Comparison of ENCODE assay signal across 10 mouse cellular contexts in the genomic region with DNA sequence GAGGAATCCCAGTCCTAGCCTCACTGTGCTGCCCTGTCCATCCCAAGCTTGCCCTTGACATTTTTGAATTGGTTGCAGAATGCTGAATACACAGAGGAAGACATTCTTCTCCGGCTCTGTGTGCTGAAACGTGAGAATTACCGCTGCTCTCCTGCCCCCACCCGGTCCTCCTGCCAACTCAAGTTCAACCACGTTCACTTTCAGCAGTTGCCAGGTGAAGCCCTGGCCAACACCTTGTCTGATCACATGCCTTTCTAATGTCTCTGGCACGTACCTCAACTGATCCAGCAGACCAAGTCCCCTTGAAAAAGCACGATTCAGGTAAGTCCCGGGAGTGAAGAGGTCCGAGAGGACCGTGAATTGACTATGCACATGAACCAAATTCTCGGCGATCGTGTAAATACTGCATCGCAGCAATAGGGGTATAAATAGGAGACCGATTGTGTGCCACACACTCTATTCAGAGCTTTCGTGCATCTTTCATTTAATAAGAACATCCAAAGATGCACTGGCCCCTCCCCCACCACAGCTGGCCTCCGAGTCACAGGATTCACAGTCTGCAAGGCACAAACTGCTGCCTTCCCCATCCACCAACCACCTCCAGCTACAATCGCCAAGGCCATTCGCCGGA. TPM values are rescaled to one million over a fixed set of nuclear protein-coding genes. Genes with fewer than 3 reads are reported as not detected.
DNase-seq lines count a peak whose midpoint lies in the region; ATAC-seq lines count a peak whose summit lies in the region.
"Had no signal": no experiment of that assay in that cellular context is flagged by ENCODE, and none has a peak within 500 bp of the region (broad histone marks: within the 10 kb centered on the region; RNA-seq: fewer than 3 reads in every experiment).

No protein-coding gene starts in this region.

- H3K27me3 ChIP-seq in embryonic facial prominence, embryonic 12.5 days: 0 out of 2 replicates have a peak, but pooled peaks cover 7% of the 10 kb centered on the region
- H3K27me3 ChIP-seq in neural tube, embryonic 12.5 days (replicated peaks): no peaks in the 10 kb centered on the region
- H3K27me3 ChIP-seq: stomach, embryonic 15.5 days had no signal

- DNase-seq in heart, adult 18-20 months: peak; percentile 34
- no peak for DNase-seq in heart, adult 9 months (ENCODE audit: low spot score in 2 of 2)
- DNase-seq in CD4-positive helper T cell, adult 2 months (ENCODE audit: low read depth, low spot score): peak; percentile 64
- DNase-seq in kidney, postnatal 25 days: peak; percentile 71 to 88
- DNase-seq in urinary bladder, postnatal 10 days (ENCODE audit: low spot score): no peak

- 0 out of 2 replicates have a peak overlapping the region, but pooled peaks have one; percentile 0 for H3K4me2 ChIP-seq in embryonic facial prominence, embryonic 12.5 days (replicated peaks)
- peak overlapping the region; percentile 92 for H3K4me2 ChIP-seq in neural tube, embryonic 12.5 days (replicated peaks)
- H3K4me2 ChIP-seq: limb, embryonic 15.5 days; stomach, embryonic 15.5 days had no signal

- ATAC-seq in embryonic facial prominence, embryonic 12.5 days (ENCODE audit: insufficient number of reproducible peaks, insufficient read depth, low FRiP score, low TSS enrichment): no peak
- no peak for ATAC-seq in neural tube, embryonic 12.5 days (ENCODE audit: low FRiP score, low read depth)
- no peak for ATAC-seq in activated CD4-positive, CD25-positive, alpha-beta regulatory T cell, adult 4 months

- H3K4me3 ChIP-seq in embryonic facial prominence, embryonic 12.5 days: no peak overlapping the region
- H3K4me3 ChIP-seq in neural tube, embryonic 12.5 days: peak overlapping the region; percentile 20
- H3K4me3 ChIP-seq: limb, embryonic 15.5 days; stomach, embryonic 15.5 days had no signal

- H3K27ac ChIP-seq in embryonic facial prominence, embryonic 12.5 days: no peak overlapping the region
- H3K27ac ChIP-seq in neural tube, embryonic 12.5 days: peak overlapping the region; percentile 42; the same call in 1 of the 2 replicates
- H3K27ac ChIP-seq: limb, embryonic 15.5 days; stomach, embryonic 15.5 days had no signal

- no peaks in the 10 kb centered on the region for H3K36me3 ChIP-seq in embryonic facial prominence, embryonic 12.5 days
- no peaks in the 10 kb centered on the region; the same call in 1 of the 2 replicates for H3K36me3 ChIP-seq in neural tube, embryonic 12.5 days
- H3K36me3 ChIP-seq: limb, embryonic 15.5 days; stomach, embryonic 15.5 days had no signal

- 69% methylated on average over 20 of the region's 20 CpGs for WGBS in embryonic facial prominence, embryonic 12.5 days
- 80% methylated on average over 20 of the region's 20 CpGs for WGBS in neural tube, embryonic 12.5 days

- no peaks in the 10 kb centered on the region for H3K9me3 ChIP-seq in embryonic facial prominence, embryonic 12.5 days
- H3K9me3 ChIP-seq in neural tube, embryonic 12.5 days: no peaks in the 10 kb centered on the region
- H3K9me3 ChIP-seq: limb, embryonic 15.5 days; stomach, embryonic 15.5 days had no signal

- H3K9ac ChIP-seq in embryonic facial prominence, embryonic 12.5 days: no peak overlapping the region
- H3K9ac ChIP-seq in neural tube, embryonic 12.5 days: peak overlapping the region; percentile 92; the same call in 1 of the 2 replicates
- H3K9ac ChIP-seq: limb, embryonic 15.5 days; stomach, embryonic 15.5 days had no signal

- H3K4me1 ChIP-seq in embryonic facial prominence, embryonic 12.5 days: peaks cover 21% of the 10 kb centered on the region
- H3K4me1 ChIP-seq in neural tube, embryonic 12.5 days: peaks cover 43% of the 10 kb centered on the region

RNA-seq across cellular contexts. Expression of a gene that starts 3.4 kb away (rescaled TPM):
- total RNA-seq in heart, adult 18-20 months (2021): 10 to 100 TPM; 52.3 to 58.6 TPM
- polyA plus RNA-seq in embryonic facial prominence, embryonic 12.5 days (2016; fragmentation: Nextera tagmentation; extraction: Ambion mirVana): 16.0 and 19.2 TPM in 2 replicates
- 76.2 and 83.5 TPM in 2 replicates for polyA plus RNA-seq in neural tube, embryonic 12.5 days (2016; fragmentation: Nextera tagmentation; extraction: Ambion mirVana)
- 10 to 100 TPM; 66.7 to 74.4 TPM for polyA plus RNA-seq in activated CD4-positive, CD25-positive, alpha-beta regulatory T cell, adult 4 months (2017; shearing (Covaris generic))

Comparison
In these comparisons a context has a peak if more than half of its experiments do, and no peak if none do; other contexts are left out.
1. DNase-seq: peak in heart, adult 18-20 months (2 of 2), CD4-positive helper T cell, adult 2 months (single experiment) and kidney, postnatal 25 days (2 of 2); none in heart, adult 9 months (0 of 2) and urinary bladder, postnatal 10 days (single experiment).